Mouse (Mus musculus): Measurements from ENCODE around the gene 2310030G06Rik.

- TF ChIP-seq CTCF (IDR thresholded peaks at IDR 0.05; ENCODE audit: extremely low read depth, insufficient read length, insufficient replicate concordance, low read depth, low read length) (no peak), POLR2A (IDR thresholded peaks at IDR 0.05; ENCODE audit: low read depth, low read length) (no peak; the same call in 1 of the 2 replicates)
These were observed 21.3 kb upstream of the 2310030G06Rik start for GRCm38 (mm10) chr9:50767531-50768106.

Data from small intestine, adult 2 months (tissue).